Mouse (Mus musculus) ovary, adult 18-20 months (tissue): ENCODE data around the gene Abhd2.
"Not testable (repeated sequence)": the region's sequence is repeated elsewhere in the genome, so short reads cannot be mapped to it uniquely, and the experiment has no call there.

Experiments used
- DNase-seq: peaks from one replicate; pipeline ENCODE4 v3.0.0; 2022; ENCODE audit warnings: low spot score, mixed read lengths

Gene Abhd2

GRCm38 (mm10) chr7:79266228-79266627 lies 6.8 kb upstream of the Abhd2 start:
- DNase-seq: no peak

GRCm38 (mm10) chr7:79267690-79268388 lies 5.2 kb upstream of the Abhd2 start:
- no peak for DNase-seq

DNA sequence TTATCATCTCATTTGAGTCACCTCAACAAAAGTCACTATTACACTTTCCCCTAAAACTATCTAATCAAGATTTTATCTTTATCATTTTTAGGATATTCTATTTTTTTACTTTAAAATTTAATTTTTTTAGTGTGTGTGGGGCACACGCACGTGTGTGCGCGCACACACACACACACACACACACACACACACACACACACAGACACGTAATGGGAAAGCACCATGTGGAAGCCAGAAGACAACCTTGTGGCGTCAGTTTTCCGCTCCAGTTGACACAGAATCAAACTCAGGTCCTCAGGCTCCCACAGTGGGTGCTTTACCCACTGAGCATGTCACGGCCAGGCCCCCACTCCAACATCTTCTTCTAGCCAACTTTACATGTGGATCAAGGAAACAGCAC lies 4.1 kb upstream of the Abhd2 start:
- no peak for DNase-seq

DNA sequence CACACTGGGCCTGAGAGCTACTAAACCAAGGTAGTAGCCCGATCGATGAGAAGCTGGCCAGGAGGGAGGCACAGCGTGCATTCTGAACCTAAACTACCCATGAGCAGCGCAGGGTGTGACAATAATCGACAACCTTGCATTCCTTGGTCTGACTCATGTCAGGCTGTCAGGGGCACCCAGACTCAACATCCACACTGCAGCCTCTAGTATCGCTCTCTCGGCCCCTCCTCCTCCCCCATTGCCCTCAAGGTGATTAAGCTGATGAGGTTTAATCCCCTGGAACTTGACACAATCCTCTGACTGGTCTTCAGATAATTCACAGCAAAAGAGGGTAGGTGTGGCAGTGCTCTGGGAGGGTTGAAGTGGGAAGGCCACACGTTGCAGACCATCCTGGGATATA lies 3.6 kb upstream of the Abhd2 start:
- DNase-seq: no peak

- DNase-seq: no peak
These were observed 3.1 kb upstream of the Abhd2 start for GRCm38 (mm10) chr7:79269866-79270265.

DNA sequence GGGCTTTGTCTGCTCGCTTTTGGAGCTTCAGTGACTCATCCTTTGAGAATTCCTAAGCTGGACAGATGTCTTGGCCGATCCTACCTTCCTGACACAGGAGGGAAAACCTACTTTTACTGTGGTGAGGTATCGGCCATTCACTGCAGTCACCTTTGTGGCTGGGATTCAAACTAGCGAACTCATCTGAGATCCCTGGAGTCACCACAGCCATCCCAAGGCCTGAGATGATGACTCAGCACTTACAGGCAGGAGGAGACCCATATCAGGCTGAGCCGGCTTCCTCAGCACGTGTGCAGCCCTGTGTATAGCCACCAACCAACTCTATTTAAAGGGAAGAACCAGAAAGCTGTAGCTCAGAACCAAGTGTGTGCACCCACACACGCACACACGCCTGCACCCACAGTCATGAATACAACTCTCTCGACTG lies 2.0 kb upstream of the Abhd2 start:
- DNase-seq: no peak

DNA sequence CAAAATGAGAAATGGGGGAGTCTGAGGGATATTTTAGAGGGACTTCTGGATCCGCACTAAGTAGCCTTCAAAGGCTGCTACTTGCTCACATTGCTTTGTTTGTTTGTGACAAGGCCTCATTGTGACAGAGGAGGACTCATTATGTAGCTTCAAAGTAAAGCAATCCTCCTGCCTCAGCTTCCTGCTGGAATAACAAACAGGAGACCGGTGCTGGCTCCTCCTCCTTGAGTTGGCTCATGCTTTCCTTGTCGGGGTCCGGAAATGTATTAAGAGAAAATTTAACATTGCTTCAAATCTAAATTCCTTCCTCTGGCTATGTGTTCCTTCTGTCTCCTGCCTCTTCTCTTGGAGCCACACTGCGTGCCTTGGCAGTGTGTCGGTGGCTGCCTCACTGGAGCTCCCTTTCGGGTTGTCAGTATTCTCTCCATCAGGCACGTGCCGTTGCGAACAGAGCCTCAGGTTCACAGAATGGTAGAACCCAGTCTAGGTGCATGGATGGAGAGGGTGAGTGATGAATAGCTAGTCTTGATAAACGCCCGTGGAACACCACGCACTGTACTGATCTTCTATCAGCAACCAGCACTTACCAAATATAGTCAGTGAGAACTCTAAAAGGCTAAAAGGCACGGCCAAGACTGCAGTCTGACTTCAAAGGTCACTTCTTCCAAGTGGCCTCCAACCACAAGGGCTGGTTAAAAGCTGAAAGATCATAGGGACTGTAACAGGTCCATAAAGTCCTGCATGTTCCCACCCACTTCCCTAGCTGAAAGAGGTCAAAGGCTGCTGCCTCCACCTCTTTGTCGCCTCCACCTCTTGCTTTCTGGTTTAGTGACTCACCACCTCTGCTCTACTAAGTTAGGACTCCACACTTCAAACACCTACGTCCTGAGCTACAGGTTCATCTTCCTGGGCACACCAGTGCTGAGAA lies 874 bp upstream of the Abhd2 start:
- DNase-seq: no peak

DNA sequence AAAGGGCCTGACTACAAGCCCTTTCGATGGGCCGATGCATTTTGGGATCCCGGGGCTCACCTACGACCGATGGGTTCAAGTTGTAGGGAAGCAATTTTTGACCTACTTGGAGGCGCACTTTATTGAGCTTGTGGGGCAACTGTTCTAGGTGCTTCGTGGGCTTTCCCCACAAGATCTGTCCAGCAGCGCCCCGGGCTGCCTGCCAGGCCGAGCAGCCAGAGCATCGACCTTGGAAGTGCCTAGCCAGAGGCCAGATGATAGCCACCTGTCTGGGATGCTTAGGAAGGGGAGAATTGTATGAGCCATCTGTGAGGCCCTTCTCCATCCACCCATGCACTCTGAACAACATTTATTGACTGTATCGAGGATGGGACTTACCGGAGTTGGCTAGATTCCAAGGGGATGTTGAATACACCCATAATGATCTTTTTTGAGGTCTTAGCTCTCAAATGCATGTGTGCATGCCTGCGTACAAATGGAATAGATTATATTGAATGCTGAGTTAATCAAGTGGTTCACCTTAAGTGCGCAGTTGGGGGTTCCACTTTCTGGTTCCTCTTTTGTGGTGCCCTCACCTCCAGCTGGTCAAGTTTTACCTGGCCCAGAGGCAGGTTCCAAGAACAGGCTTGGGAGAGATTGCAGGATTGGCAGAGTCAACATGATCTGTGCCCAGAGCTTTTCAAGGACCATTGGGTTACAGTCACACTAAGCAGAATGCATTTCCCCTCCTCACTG lies 906 bp downstream of the Abhd2 start:
- DNase-seq: peak; percentile 56

DNA sequence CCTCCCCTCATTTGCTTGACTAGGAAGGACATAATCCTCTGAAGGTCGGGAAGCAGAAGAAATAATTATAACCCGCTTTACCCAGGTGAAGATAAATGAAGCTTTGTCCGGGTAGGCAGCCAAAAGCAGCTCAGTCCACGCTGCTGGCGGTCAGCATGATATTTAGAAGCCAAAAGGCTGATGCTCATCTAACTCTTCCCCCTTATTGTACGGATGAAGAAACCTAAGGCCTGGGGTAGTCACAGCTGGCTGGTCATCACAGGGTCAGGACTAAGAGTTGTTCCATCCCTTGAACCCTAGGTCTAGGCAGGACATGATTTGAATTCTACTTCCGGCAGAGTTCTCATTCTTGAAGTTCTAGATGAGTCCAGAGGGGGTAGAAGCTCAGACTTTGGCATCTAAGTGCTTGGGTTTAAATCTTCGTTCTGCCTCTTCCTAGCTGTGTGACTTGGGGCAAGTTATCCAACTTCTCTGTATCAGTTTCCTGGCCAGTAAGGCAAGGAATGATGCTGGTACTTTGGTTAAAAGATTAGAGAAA lies 1.5 kb downstream of the Abhd2 start:
- no peak for DNase-seq

DNA sequence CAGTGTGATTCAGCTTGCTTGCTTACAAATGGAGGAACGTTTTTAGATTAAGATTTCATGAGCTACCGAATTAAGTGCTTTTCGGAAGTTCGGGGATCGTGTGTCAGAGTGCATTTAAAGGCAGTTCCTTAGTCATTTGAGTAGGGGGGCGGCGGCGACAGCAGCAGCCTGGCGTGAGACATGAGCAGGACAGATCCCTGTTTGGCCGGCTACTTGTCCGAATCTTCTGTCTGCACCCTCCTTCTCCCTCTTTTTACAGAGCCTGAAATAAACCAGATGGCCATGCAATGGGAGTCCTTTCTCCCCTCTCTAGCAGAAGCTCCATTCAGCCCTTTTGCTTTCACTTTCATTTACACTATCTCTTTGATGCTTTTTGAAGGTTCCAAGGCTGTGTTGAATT lies 2.3 kb downstream of the Abhd2 start:
- no peak for DNase-seq

GRCm38 (mm10) chr7:79278432-79278831 lies 5.4 kb downstream of the Abhd2 start:
- peak; percentile 24 for DNase-seq

DNA sequence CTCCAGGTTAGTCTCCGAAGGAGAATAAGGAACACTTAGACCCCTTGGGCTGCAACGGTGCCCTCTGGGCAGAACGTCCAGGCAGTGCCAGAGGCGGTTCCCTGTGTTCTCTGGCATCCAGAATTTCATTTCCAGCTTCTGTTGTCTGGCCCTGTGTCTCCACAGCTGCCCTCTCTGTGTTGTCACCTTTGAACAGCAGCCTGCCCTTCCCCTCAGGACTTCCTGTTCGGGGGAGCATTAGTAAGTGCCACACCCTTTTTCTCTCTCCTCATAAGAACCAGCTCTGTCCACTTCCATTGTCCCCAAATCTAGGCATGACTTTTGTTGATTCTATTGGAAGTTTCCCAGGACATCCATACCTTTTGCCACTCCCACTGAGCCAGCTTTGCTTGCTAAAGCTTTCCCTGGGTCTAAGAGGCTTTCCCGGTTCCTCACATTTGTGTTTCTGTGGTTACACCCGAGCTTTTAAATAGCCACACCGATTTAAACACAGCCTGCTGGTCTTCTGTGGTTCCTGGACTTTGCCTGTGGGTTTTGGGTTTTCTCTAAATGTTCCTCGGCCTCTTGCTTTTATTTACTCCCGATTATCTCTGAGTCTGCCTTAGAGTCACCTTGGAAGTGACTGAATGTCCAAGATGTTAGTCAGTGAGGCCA lies 6.5 kb downstream of the Abhd2 start:
- DNase-seq: no peak

DNA sequence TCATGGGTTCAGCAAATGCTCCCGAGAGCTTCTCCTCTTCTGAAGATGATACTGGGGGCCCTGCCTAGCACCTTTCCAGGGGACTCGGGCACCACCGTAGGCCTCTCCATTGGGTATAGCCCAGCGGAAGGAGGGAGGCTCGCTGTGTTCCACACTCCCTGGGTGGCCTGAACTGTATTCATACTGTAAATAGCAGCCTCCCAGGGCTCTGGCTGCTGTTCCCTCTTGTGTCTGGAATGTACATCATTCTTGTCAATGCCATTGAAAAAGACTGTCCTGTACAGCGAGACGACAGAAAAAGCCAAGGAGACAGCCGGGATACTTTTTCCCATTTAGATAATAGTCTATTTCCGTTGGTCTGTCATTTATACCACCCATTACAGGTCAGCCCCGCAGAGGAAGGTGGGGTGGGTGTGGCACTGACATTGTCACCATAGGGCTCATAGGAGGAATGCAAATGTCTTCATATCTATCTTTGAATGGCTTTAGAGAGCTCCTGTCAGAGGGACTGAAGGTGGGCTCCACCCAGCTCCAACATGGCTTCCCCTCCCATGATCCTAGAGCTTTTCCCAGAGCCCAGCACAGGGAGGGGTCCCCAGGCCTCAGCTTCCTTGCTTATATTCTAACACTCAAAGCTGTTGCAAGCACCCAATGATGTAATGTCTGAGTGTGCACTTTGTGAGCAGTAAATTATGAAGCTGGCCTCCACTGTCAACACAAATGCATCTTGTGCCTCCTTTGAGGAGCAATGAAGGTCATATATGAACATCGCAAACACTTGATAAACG lies 10.1 kb downstream of the Abhd2 start:
- no peak for DNase-seq

GRCm38 (mm10) chr7:79283671-79283941 lies 10.6 kb downstream of the Abhd2 start:
- DNase-seq: not testable (repeated sequence)

- DNase-seq: no peak
These were observed 11.3 kb downstream of the Abhd2 start for GRCm38 (mm10) chr7:79284160-79284888.

DNA sequence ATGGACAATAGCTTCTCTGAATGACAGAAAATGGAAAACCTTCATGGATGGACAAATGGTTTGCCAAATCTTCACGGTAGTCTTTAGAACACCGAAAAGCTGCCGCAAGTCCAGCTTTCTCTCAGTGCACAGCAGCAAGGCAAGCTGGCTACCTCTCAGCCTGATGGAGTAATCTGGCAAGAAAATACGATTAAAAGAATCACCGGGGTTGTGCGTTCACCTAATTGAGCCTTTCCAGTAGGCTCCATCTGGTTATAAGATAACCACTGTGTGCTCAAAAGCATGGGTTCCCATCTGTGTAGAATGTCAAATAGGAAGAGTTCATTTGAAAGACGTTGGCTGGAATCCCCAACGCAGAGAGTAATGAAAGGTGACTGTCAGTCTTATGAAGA lies 11.9 kb downstream of the Abhd2 start:
- no peak for DNase-seq

GRCm38 (mm10) chr7:79285408-79285807 lies 12.4 kb downstream of the Abhd2 start:
- no peak for DNase-seq

- no peak for DNase-seq
These were observed 14.2 kb downstream of the Abhd2 start for GRCm38 (mm10) chr7:79287226-79287625.

DNA sequence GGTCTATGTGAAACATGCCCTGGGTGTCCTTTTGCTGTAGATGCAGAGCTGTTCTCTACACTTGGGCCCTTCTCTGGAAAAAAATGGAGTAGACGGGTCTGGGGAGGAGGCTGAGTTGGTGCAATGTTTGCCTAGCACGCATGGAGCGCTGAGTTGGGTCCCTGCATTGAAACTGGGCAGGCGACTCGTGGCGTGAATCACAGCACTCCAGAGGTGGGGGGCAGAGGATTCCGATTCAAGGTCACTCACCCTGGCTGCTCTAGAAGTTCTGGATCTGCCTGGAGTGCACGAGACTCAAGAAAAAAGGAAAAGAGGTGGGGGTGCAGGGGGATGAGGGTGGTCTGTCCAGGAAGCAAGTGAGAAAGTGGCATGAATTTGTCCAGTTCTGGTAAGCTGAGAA lies 14.9 kb downstream of the Abhd2 start:
- DNase-seq: no peak

- DNase-seq: no peak
These were observed 15.4 kb downstream of the Abhd2 start for GRCm38 (mm10) chr7:79288422-79288821.
